Comparison of ENCODE assay signal across 8 mouse cellular contexts in the genomic region with DNA sequence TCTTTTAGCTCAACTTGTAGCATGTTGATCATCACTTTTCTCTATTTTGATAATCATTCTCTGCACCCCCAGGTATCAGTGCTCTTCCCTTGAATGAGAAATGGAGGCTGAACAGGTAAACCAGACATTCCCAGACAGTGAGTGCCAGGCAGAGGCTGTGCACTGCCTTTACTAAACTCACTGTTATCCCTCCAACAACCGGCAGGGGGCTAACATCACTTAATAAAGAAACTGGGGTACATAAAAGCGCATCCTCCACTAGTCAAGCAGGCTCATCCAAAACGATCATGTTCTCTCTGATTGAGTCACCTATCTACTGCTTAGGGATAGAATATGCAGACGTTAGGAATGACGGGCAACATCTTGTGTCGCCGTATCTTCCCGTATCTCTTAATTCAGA.
DNase-seq lines count a peak whose midpoint lies in the region; ATAC-seq and TF ChIP-seq lines count a peak whose summit lies in the region.

No protein-coding gene starts in this region.

- no peak for TF ChIP-seq POLR2A in lung, adult 2 months (IDR thresholded peaks at IDR 0.05; ENCODE audit: borderline replicate concordance, extremely low read depth, low read depth, low read length)

- no peak for TF ChIP-seq EP300 in stomach, postnatal 0 days (optimal IDR thresholded peaks at IDR 0.05)

- ATAC-seq in heart, embryonic 12.5 days (ENCODE audit: insufficient number of reproducible peaks, low FRiP score), result no peak
- peak; percentile 42 to 69; a peak in 1 of 4 replicates for ATAC-seq in hematopoietic stem cell, adult 5-6 weeks (replicated peaks in 1 of 2; ENCODE audit: insufficient read depth in 1 of 2, low FRiP score in 2 of 2, low TSS enrichment in 1 of 2, low read depth in 1 of 2, poor library complexity in 2 of 2, severe bottlenecking in 2 of 2)
- no peak for ATAC-seq in stomach, postnatal 0 days (ENCODE audit: low FRiP score, low TSS enrichment)

- peaks cover 10% of the 10 kb centered on the region for H3K4me1 ChIP-seq in heart, embryonic 12.5 days (replicated peaks)
- peaks cover 2% of the 10 kb centered on the region; the same call in 1 of the 2 replicates for H3K4me1 ChIP-seq in lung, adult 2 months (ENCODE audit: control insufficient read depth, insufficient read depth, low read length)
- H3K4me1 ChIP-seq in stomach, postnatal 0 days (replicated peaks; ENCODE audit: control insufficient read depth, insufficient read depth), result no peaks in the 10 kb centered on the region

- 0 out of 2 replicates have a peak, but pooled peaks have one; percentile 34 for TF ChIP-seq CTCF in lung, adult 2 months (IDR thresholded peaks at IDR 0.05; ENCODE audit: insufficient read depth, low read length)
- peak; percentile 79 for TF ChIP-seq CTCF in stomach, postnatal 0 days (IDR thresholded peaks at IDR 0.05; ENCODE audit: low read depth)

- DNase-seq in heart, adult 18-20 months, result peak; percentile 26 to 63
- peak; percentile 23 for DNase-seq in urinary bladder, postnatal 25 days (ENCODE audit: low spot score)
- no peak for DNase-seq in urinary bladder, postnatal 10 days (ENCODE audit: low spot score)
- DNase-seq in cerebellum, adult 9-10 months, result peak; percentile 61
- DNase-seq in lung, adult 2 months, result peak; percentile 21
- peak; percentile 34 for DNase-seq in stomach, postnatal 0 days (ENCODE audit: low spot score)

- no peaks in the 10 kb centered on the region for H3K9me3 ChIP-seq in heart, embryonic 12.5 days (replicated peaks)
- H3K9me3 ChIP-seq in stomach, postnatal 0 days (ENCODE audit: control insufficient read depth, low read length), result no peaks in the 10 kb centered on the region

- no peak overlapping the region for H3K27ac ChIP-seq in heart, embryonic 12.5 days (ENCODE audit: poor library complexity, severe bottlenecking)
- H3K27ac ChIP-seq in stomach, postnatal 0 days (replicated peaks), result no peak overlapping the region

- 71% methylated on average over 8 of the region's 8 CpGs for WGBS in heart, embryonic 12.5 days
- 69% methylated on average over 8 of the region's 8 CpGs for WGBS in lung, adult 2 months
- 74% methylated on average over 8 of the region's 8 CpGs for WGBS in stomach, postnatal 0 days

- H3K27me3 ChIP-seq in heart, embryonic 12.5 days (replicated peaks), result no peaks in the 10 kb centered on the region
- H3K27me3 ChIP-seq in stomach, postnatal 0 days (ENCODE audit: control insufficient read depth, insufficient read depth, low read length), result no peaks in the 10 kb centered on the region

- peaks cover 33% of the 10 kb centered on the region for H3K36me3 ChIP-seq in heart, embryonic 12.5 days
- H3K36me3 ChIP-seq in stomach, postnatal 0 days (ENCODE audit: control insufficient read depth, insufficient read depth, low read length), result peaks cover 3% of the 10 kb centered on the region; the same call in 1 of the 2 replicates

- no peak overlapping the region for H3K4me2 ChIP-seq in heart, embryonic 12.5 days
- no peak overlapping the region for H3K4me2 ChIP-seq in stomach, postnatal 0 days (replicated peaks; ENCODE audit: low read depth)

- H3K4me3 ChIP-seq in heart, embryonic 12.5 days, result no peak overlapping the region
- no peak overlapping the region for H3K4me3 ChIP-seq in lung, adult 2 months (replicated peaks; ENCODE audit: extremely low read depth, low read depth, low read length)
- no peak overlapping the region for H3K4me3 ChIP-seq in stomach, postnatal 0 days (ENCODE audit: low read depth, low read length)

- H3K9ac ChIP-seq in heart, embryonic 12.5 days, result no peak overlapping the region
- no peak overlapping the region for H3K9ac ChIP-seq in stomach, postnatal 0 days (ENCODE audit: low read length)

Comparison
In these comparisons a context has a peak if more than half of its experiments do, and no peak if none do; other contexts are left out.
1. ATAC-seq: peak in hematopoietic stem cell, adult 5-6 weeks (2 of 2); none in heart, embryonic 12.5 days (single experiment) and stomach, postnatal 0 days (single experiment).